Mouse (Mus musculus) frontal cortex, postnatal 14 days (tissue): ENCODE results near the gene Traf3ip1.
"Not testable (repeated sequence)": the region's sequence is repeated elsewhere in the genome, so short reads cannot be mapped to it uniquely, and the experiment has no call there.

ENCODE experiments used
- DNase-seq, 2 experiments: peaks; one replicate each; pipeline ENCODE4 v3.0.0; 2022; ENCODE audit warnings: low spot score in 2 of 2

Traf3ip1 gene

DNA sequence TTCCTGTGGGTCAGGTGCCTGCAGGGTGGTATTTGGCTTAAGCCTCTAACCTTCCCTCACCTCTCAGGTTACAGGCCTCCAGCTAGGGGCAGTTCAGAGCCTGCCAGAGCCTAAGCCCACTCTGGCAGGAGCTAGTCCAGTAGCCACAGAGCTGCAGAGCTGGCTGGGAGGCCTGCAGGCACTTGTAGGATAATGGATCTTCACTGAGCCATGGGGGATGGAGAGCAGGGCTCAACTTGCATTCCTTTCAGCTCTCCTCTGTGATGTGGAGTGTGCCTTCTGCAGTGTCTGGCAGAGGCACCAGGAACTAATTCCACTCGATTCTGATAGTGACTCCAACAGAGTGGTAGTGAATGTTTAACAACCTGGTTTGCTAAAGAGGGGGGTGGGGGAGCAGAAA, 29.2 kb upstream of the Traf3ip1 start:
- no peak for DNase-seq

- DNase-seq, result no peak
These were observed 28.3 kb upstream of the Traf3ip1 start for GRCm38 (mm10) chr1:91466186-91466585.

DNA sequence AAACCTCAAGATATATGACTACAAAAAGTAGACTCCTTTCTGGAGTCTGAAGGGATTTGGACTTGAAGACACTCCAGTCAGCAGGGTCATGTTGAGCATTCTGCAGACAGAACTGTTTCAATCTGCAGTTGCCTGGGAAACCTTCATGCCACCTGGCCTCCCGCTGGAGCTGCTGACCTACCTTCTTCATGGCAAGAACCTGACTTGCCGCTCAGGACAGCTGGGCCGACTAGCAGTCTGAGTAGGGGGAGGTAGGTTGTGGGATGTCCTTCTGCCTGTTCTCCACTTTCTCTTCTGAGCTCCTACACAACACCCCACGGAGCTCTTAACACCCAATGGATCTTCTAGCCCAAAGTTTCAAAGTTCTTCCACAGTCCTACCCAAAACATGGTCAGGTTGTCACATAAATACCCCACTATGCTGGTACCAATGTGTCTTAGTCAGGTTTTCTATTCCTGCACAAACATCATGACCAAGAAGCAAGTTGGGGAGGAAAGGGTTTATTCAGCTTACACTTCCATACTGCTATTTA, 24.5 kb upstream of the Traf3ip1 start:
- no peak for DNase-seq

DNA sequence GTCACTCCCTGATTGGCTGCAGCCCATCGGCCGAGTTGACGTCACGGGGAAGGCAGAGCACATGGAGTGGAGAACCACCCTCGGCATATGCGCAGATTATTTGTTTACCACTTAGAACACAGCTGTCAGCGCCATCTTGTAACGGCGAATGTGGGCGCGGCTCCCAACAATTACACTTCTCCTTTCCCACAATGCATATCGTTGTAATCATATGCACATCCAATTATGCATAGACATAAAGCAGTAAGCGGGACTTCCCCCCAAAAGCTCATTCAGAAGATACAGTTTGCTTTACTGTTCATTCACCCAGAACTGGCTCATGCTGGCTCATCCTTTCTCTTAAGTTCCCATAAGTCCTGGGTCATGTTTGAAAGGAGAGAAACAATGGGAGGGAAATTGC, 16.3 kb upstream of the Traf3ip1 start:
- DNase-seq, result not testable (repeated sequence)

GRCm38 (mm10) chr1:91478958-91479357, 15.5 kb upstream of the Traf3ip1 start:
- DNase-seq, result no peak

GRCm38 (mm10) chr1:91482616-91483211, 11.7 kb upstream of the Traf3ip1 start:
- DNase-seq, result no peak

GRCm38 (mm10) chr1:91483304-91484010, 11.0 kb upstream of the Traf3ip1 start:
- peak in 1 of 2 experiments; percentile 72 for DNase-seq

- DNase-seq, result no peak
These were observed 10.5 kb upstream of the Traf3ip1 start for GRCm38 (mm10) chr1:91484011-91484346.

- no peak for DNase-seq
These were observed 9.0 kb upstream of the Traf3ip1 start for GRCm38 (mm10) chr1:91485422-91485821.

- no peak for DNase-seq
These were observed 8.3 kb upstream of the Traf3ip1 start for GRCm38 (mm10) chr1:91486165-91486564.

- no peak for DNase-seq
These were observed 4.1 kb upstream of the Traf3ip1 start for GRCm38 (mm10) chr1:91490322-91490721.

GRCm38 (mm10) chr1:91492740-91493139, 1.7 kb upstream of the Traf3ip1 start:
- no peak for DNase-seq

DNA sequence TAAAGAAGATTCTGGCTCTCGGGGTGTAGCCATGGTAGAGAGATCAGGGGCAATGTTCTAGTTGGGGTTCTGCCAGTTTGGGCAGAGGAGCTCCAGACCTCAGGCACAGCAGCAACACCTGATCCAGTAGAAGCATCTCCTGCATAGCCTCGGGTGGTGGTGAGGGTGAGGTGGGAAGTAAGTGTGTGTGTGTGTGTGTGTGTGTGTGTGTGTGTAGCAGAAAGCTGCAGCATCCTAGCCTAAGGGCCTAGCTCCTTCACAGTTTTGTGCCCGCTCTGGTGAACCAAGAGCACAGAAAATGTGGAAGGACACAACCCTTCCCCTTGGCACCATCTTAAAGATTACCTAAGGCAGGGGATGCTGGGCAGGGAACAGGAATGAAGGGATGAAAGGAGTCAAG, 509 bp upstream of the Traf3ip1 start:
- no peak for DNase-seq

- DNase-seq, result no peak
These were observed 874 bp downstream of the Traf3ip1 start for GRCm38 (mm10) chr1:91495321-91495720.

DNA sequence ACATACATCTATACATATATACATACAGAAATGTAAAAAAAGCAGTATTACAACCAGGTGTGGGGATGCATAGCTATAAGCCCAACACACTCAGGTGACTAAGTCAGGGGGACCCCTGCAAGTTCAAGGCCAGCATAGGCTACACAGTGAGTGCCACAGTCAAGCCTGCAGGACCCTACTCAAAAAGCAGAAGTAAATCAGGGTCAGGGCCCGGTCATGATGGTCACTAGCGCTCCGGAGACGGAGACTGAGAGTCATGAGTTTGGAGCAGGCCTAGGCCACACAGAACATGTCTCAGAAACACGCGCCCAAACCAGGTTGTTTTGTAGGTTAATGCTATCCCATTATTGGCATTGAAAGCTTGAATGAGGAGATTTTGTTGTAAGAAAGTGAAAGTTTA, 4.1 kb downstream of the Traf3ip1 start:
- no peak for DNase-seq

GRCm38 (mm10) chr1:91504615-91505014, 10.2 kb downstream of the Traf3ip1 start:
- DNase-seq, result no peak

GRCm38 (mm10) chr1:91514916-91515315, 20.5 kb downstream of the Traf3ip1 start:
- DNase-seq, result no peak

DNA sequence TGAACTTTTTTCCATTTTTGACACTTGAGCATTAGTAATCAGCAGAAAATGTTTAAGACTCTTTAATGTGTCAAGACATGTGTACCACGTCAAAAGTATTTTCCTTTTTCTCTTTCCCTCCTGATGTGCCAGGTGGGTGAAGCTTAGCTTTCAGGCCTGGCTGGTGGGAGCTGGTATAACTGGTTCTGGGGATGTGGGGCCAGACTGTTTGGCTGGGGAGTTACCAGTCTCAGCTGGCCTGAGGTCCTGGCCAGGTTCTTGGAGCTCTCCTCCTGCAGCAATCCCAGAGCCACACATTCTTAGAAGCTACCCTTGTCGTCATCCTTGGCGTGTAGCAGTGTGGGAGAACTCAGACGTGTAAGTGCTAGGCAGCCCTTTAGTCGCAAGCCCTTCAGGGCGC, 21.2 kb downstream of the Traf3ip1 start:
- DNase-seq, result no peak

DNA sequence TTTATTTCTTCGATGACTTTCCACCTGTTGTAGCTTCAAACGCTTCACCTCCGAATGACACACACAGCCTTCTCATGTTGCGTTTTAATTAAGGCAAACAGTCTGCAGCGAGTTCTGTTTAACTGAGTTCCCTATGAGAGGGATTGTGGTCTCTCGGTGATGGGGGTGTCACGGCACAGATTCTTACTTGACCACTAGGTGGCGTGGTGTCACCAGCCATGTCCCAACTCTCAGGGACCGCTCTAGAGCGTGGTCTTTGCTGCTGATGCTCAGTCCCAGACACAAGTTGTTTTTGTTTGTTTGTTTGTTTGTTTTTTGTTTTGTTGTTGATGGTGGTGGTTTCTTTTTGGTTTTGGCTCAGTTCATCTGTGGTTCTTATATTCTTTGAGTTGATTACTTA, 29.3 kb downstream of the Traf3ip1 start:
- peak in 1 of 2 experiments; percentile 59 for DNase-seq

- no peak for DNase-seq
These were observed 31.4 kb downstream of the Traf3ip1 start for GRCm38 (mm10) chr1:91525838-91526237.

DNA sequence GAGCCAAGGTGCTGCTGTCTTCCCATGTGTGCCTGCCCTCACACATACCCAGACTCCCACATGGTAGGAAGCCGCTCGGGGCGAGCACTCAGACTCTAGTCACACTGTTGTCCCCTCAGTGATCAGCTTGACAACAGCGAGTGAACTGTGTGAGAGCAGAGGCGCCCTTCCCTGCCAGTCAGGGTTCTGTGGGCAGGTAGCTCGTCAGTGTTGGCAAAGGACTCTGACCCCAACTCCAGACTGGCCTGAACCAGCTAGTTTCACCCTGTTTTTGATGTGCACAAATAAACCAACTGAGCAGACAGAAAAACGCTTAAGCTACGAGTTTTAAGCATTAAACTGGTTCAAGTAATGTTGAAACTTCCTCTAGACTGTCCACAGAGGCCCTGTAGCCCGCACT, 35.7 kb downstream of the Traf3ip1 start:
- DNase-seq, result no peak

GRCm38 (mm10) chr1:91532243-91532642, 37.8 kb downstream of the Traf3ip1 start:
- no peak for DNase-seq

GRCm38 (mm10) chr1:91532892-91533291, 38.4 kb downstream of the Traf3ip1 start:
- DNase-seq, result no peak

DNA sequence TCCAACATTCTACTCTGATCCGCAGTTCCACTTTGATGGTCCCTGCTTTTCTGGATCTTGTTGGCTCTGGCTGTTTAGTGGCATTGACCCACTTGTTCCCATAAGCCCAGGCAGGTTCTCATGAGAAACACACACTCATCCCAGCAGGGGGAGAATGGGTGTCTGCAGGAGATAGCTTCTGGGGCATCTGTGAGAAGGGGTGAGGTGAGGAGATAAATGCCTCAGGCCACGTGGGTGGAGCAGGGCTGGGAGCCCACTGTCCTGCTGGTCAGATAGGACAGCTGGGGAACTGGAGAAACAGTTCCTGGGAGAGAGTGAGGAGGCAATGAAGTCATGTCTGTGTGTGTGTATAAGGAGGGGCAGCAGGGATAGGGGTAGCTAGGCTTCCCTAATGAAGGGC, 39.0 kb downstream of the Traf3ip1 start:
- DNase-seq, result no peak
